Mouse (Mus musculus) hindbrain, embryonic 16.5 days (tissue): ENCODE measurements at regions not wholly inside any gene's neighbourhood (a gene's known extent, or its start where the extent isn't known, plus 50 kb on each side); places are given as distances from the start of the nearest gene placed in this dataset.

Experiments
- ATAC-seq: fragments of 200-750 bp; cut with Nextera tagmentation; 2 replicates; pipeline ENCODE4 v1.8.0; 2017; ENCODE audit warnings: moderate TSS enrichment, moderate library complexity
- H3K27ac ChIP-seq: fragments of 300-500 bp; sonication (generic); 2 replicates; pipeline ENCODE4 v1.5.1; 2014; ENCODE audit warnings: low read depth, mild to moderate bottlenecking, control low read depth, low read length, moderate library complexity
- H3K27me3 ChIP-seq: fragments of 300-500 bp; sonication (generic); replicated peaks from 2 replicates; pipeline ENCODE4 v1.6.1; 2014; ENCODE audit warnings: low read length; ENCODE audit not compliant: control insufficient read depth, insufficient read depth
- H3K36me3 ChIP-seq: fragments of 300-500 bp; sonication (generic); 2 replicates; pipeline ENCODE4 v1.6.1; 2014; ENCODE audit warnings: mild to moderate bottlenecking, low read length, moderate library complexity, mixed read lengths; ENCODE audit not compliant: control insufficient read depth, insufficient read depth
- H3K4me1 ChIP-seq: fragments of 300-500 bp; sonication (generic); 2 replicates; pipeline ENCODE4 v1.6.1; 2014; ENCODE audit warnings: low read depth, low read length; ENCODE audit not compliant: control insufficient read depth, insufficient read depth
- H3K4me2 ChIP-seq: fragments of 300-500 bp; sonication (generic); 2 replicates; pipeline ENCODE4 v1.6.1; 2014; ENCODE audit warnings: mild to moderate bottlenecking, low read length, control low read depth, moderate library complexity
- H3K4me3 ChIP-seq: fragments of 300-500 bp; sonication (generic); 2 replicates; pipeline ENCODE4 v1.5.1; 2014; ENCODE audit warnings: mild to moderate bottlenecking, low read length, control low read depth, moderate library complexity
- H3K9ac ChIP-seq: fragments of 300-500 bp; sonication (generic); 2 replicates; pipeline ENCODE4 v1.6.1; 2014; ENCODE audit warnings: low read depth, mild to moderate bottlenecking, control low read depth, low read length, moderate library complexity
- H3K9me3 ChIP-seq: fragments of 300-500 bp; sonication (generic); 2 replicates; pipeline ENCODE4 v1.6.1; 2014; ENCODE audit warnings: mild to moderate bottlenecking, low read length, moderate library complexity; ENCODE audit not compliant: control insufficient read depth
- WGBS: fragments of 180-500 bp; shearing (Covaris S2); extraction: QIAGEN DNeasy Blood & Tissue Kit; methylation state at CpG from one replicate; pipeline ENCODE4 v1.1.7; 2014; 5-methylcytosine and 5-hydroxymethylcytosine counted together

GRCm38 (mm10) chr9:101596898-101597297 lies 264.7 kb upstream of the 9630041A04Rik start:
- Histone ChIP-seq H3K4me3 (no peak overlapping the region), H3K27ac (no peak overlapping the region), H3K9ac (no peak overlapping the region), H3K9me3 (no peaks in the 10 kb centered on the region), H3K27me3 (no peaks in the 10 kb centered on the region), H3K36me3 (no peaks in the 10 kb centered on the region), H3K4me2 (no peak overlapping the region), H3K4me1 (no peaks in the 10 kb centered on the region)
- no peak for ATAC-seq
- 91% methylated on average over 3 of the region's 3 CpGs for WGBS

GRCm38 (mm10) chr9:101595101-101595650 lies 266.5 kb upstream of the 9630041A04Rik start:
- WGBS, result 89% methylated on average over 14 of the region's 14 CpGs
- Histone ChIP-seq H3K9me3 (no peaks in the 10 kb centered on the region), H3K27ac (no peak overlapping the region), H3K36me3 (no peaks in the 10 kb centered on the region), H3K4me3 (no peak overlapping the region), H3K9ac (no peak overlapping the region), H3K4me2 (no peak overlapping the region), H3K4me1 (no peaks in the 10 kb centered on the region), H3K27me3 (no peaks in the 10 kb centered on the region)
- ATAC-seq, result no peak

- Histone ChIP-seq H3K9me3 (no peaks in the 10 kb centered on the region), H3K36me3 (no peaks in the 10 kb centered on the region), H3K9ac (no peak overlapping the region), H3K27me3 (no peaks in the 10 kb centered on the region), H3K4me3 (no peak overlapping the region), H3K4me1 (no peaks in the 10 kb centered on the region), H3K4me2 (no peak overlapping the region), H3K27ac (no peak overlapping the region)
- WGBS, result 76% methylated on average over 8 of the region's 8 CpGs
- no peak for ATAC-seq
These were observed 269.0 kb upstream of the 9630041A04Rik start for GRCm38 (mm10) chr9:101592621-101593020.

GRCm38 (mm10) chr9:101591681-101592080 lies 270.0 kb upstream of the 9630041A04Rik start:
- H3K9me3 ChIP-seq, result no peaks in the 10 kb centered on the region
- H3K4me1 ChIP-seq, result no peaks in the 10 kb centered on the region
- H3K4me2 ChIP-seq, result no peak overlapping the region
- H3K4me3 ChIP-seq, result no peak overlapping the region
- no peaks in the 10 kb centered on the region for H3K36me3 ChIP-seq
- no peak for ATAC-seq
- H3K27ac ChIP-seq, result no peak overlapping the region
- no peak overlapping the region for H3K9ac ChIP-seq
- H3K27me3 ChIP-seq, result no peaks in the 10 kb centered on the region
- 61% methylated on average over 8 of the region's 8 CpGs for WGBS

- Histone ChIP-seq H3K36me3 (no peaks in the 10 kb centered on the region), H3K27me3 (no peaks in the 10 kb centered on the region), H3K27ac (no peak overlapping the region), H3K4me2 (no peak overlapping the region), H3K4me3 (no peak overlapping the region), H3K9me3 (peaks cover 2% of the 10 kb centered on the region; the same call in 1 of the 2 replicates), H3K9ac (no peak overlapping the region), H3K4me1 (no peaks in the 10 kb centered on the region)
- WGBS, result 88% methylated on average over 3 of the region's 3 CpGs
- no peak for ATAC-seq
These were observed 271.3 kb upstream of the 9630041A04Rik start for GRCm38 (mm10) chr9:101590310-101590709.

- ATAC-seq, result no peak
- no peaks in the 10 kb centered on the region for H3K27me3 ChIP-seq
- H3K27ac ChIP-seq, result no peak overlapping the region
- no peak overlapping the region for H3K9ac ChIP-seq
- no peaks in the 10 kb centered on the region for H3K4me1 ChIP-seq
- H3K4me3 ChIP-seq, result no peak overlapping the region
- H3K4me2 ChIP-seq, result no peak overlapping the region
- no peaks in the 10 kb centered on the region for H3K36me3 ChIP-seq
- 89% methylated on average over 4 of the region's 4 CpGs for WGBS
- H3K9me3 ChIP-seq, result peaks cover 7% of the 10 kb centered on the region; the same call in 1 of the 2 replicates
These were observed 280.6 kb upstream of the 9630041A04Rik start for GRCm38 (mm10) chr9:101581064-101581463.

- H3K4me2 ChIP-seq, result no peak overlapping the region
- H3K36me3 ChIP-seq, result no peaks in the 10 kb centered on the region
- no peak for ATAC-seq
- H3K9ac ChIP-seq, result peak overlapping the region; percentile 22; the same call in 1 of the 2 replicates
- no peak overlapping the region for H3K4me3 ChIP-seq
- H3K4me1 ChIP-seq, result no peaks in the 10 kb centered on the region
- no peaks in the 10 kb centered on the region for H3K9me3 ChIP-seq
- H3K27ac ChIP-seq, result no peak overlapping the region
- WGBS, result 14% methylated on average over 4 of the region's 4 CpGs
- no peaks in the 10 kb centered on the region for H3K27me3 ChIP-seq
These were observed 290.9 kb upstream of the 9630041A04Rik start for GRCm38 (mm10) chr9:101570714-101571113.

- H3K27me3 ChIP-seq, result no peaks in the 10 kb centered on the region
- H3K27ac ChIP-seq, result no peak overlapping the region
- ATAC-seq, result no peak
- no peaks in the 10 kb centered on the region for H3K36me3 ChIP-seq
- H3K4me2 ChIP-seq, result no peak overlapping the region
- H3K4me1 ChIP-seq, result no peaks in the 10 kb centered on the region
- H3K9me3 ChIP-seq, result no peaks in the 10 kb centered on the region
- WGBS, result 43% methylated on average over 9 of the region's 9 CpGs
- no peak overlapping the region for H3K9ac ChIP-seq
- no peak overlapping the region for H3K4me3 ChIP-seq
These were observed 298.4 kb upstream of the 9630041A04Rik start for GRCm38 (mm10) chr9:101563196-101563595.

- H3K4me2 ChIP-seq, result no peak overlapping the region
- no peaks in the 10 kb centered on the region for H3K4me1 ChIP-seq
- no peaks in the 10 kb centered on the region for H3K9me3 ChIP-seq
- no peak overlapping the region for H3K9ac ChIP-seq
- ATAC-seq, result no peak
- H3K4me3 ChIP-seq, result no peak overlapping the region
- H3K27me3 ChIP-seq, result no peaks in the 10 kb centered on the region
- no peak overlapping the region for H3K27ac ChIP-seq
- 83% methylated on average over 11 of the region's 11 CpGs for whole genome bisulfite sequencing
- H3K36me3 ChIP-seq, result no peaks in the 10 kb centered on the region
These were observed 302.3 kb upstream of the 9630041A04Rik start for GRCm38 (mm10) chr9:101559366-101559765.
